Mouse (Mus musculus) MEL (cell line): ENCODE measurements around the gene C1qtnf5. TPM values are rescaled to one million over a fixed set of nuclear protein-coding genes. Genes with fewer than 3 reads are reported as not detected.

Experiments
- DNase-seq: peaks from one replicate; pipeline ENCODE4 v3.0.0; 2011; ENCODE audit warnings: low read depth, low spot score
- H3K27ac ChIP-seq: 2 replicates; pipeline ENCODE4 v1.5.1; 2012; ENCODE audit warnings: low read depth, mild to moderate bottlenecking, control low read depth, low read length, moderate library complexity; ENCODE audit not compliant: control insufficient read depth
- H3K27me3 ChIP-seq, 2 experiments: fragments of 150-350 bp in 1 of 2; sonication (generic) in 1 of 2; 2 replicates each; pipeline ENCODE4 v1.6.1; 2012; ENCODE audit warnings: low read length in 2 of 2, mild to moderate bottlenecking in 2 of 2, improper control_type of control experiment in 1 of 2, moderate library complexity in 1 of 2; ENCODE audit not compliant: insufficient read depth in 2 of 2, control insufficient read depth in 1 of 2
- H3K36me3 ChIP-seq, 2 experiments: 2 replicates each; pipeline ENCODE4 v1.6.1; 2012 to 2014; ENCODE audit warnings: low read length in 2 of 2, improper control_type of control experiment in 1 of 2, inconsistent platforms in 1 of 2, mild to moderate bottlenecking in 1 of 2; ENCODE audit not compliant: insufficient read depth in 2 of 2, control insufficient read depth in 1 of 2
- H3K4me1 ChIP-seq, 2 experiments: fragments of 150-350 bp in 1 of 2; sonication (generic) in 1 of 2; 2 replicates each; pipeline ENCODE4 v1.6.1; 2012; ENCODE audit warnings: low read length in 2 of 2, improper control_type of control experiment in 1 of 2, mild to moderate bottlenecking in 1 of 2; ENCODE audit not compliant: insufficient read depth in 2 of 2, control insufficient read depth in 1 of 2
- H3K4me3 ChIP-seq, 2 experiments: fragments of 150-350 bp in 1 of 2; sonication (generic) in 1 of 2; 2 replicates each; pipeline ENCODE4 v1.5.1; 2012; ENCODE audit warnings: low read depth in 2 of 2, low read length in 2 of 2, mild to moderate bottlenecking in 2 of 2, moderate library complexity in 2 of 2, control low read depth in 1 of 2, improper control_type of control experiment in 1 of 2; ENCODE audit not compliant: control insufficient read depth in 1 of 2, insufficient read depth in 1 of 2
- H3K79me2 ChIP-seq: 2 replicates; pipeline ENCODE4 v1.6.1; 2012; ENCODE audit warnings: mild to moderate bottlenecking, low read length, moderate library complexity; ENCODE audit not compliant: control insufficient read depth, poor library complexity, insufficient read depth
- H3K9ac ChIP-seq: 2 replicates; pipeline ENCODE4 v1.6.1; 2012; ENCODE audit warnings: low read depth, mild to moderate bottlenecking, control low read depth, low read length, moderate library complexity; ENCODE audit not compliant: control insufficient read depth, poor library complexity, severe bottlenecking
- H3K9me3 ChIP-seq: fragments of 150-350 bp; sonication (generic); replicated peaks from 2 replicates; pipeline ENCODE4 v1.6.1; 2012; ENCODE audit warnings: mild to moderate bottlenecking, low read length, improper control_type of control experiment, moderate library complexity; ENCODE audit not compliant: insufficient read depth
- BHLHE40 ChIP-seq: IDR thresholded peaks from 2 replicates; pipeline ENCODE4 v1.6.1; 2012; ENCODE audit warnings: low read depth, mild to moderate bottlenecking, inconsistent platforms, low read length, improper control_type of control experiment, borderline replicate concordance
- CHD1 ChIP-seq: IDR thresholded peaks from 2 replicates; pipeline ENCODE4 v1.6.1; 2012; ENCODE audit warnings: low read depth, mild to moderate bottlenecking, inconsistent platforms, low read length, improper control_type of control experiment
- CTCF ChIP-seq, 3 experiments: IDR thresholded peaks in 2 of 3; conservative IDR thresholded peaks in 1 of 3; 2 replicates each; pipeline ENCODE4 v1.5.1; 2011 to 2012; ENCODE audit warnings: low read length in 3 of 3, low read depth in 2 of 3, mild to moderate bottlenecking in 2 of 3, improper control_type of control experiment in 1 of 3, inconsistent platforms in 1 of 3, mixed read lengths in 1 of 3, moderate library complexity in 1 of 3; ENCODE audit not compliant: control insufficient read depth in 1 of 3, insufficient read depth in 1 of 3, poor library complexity in 1 of 3, severe bottlenecking in 1 of 3
- ELF1 ChIP-seq: IDR thresholded peaks from 2 replicates; pipeline ENCODE4 v1.6.1; 2014; ENCODE audit warnings: low read depth, mild to moderate bottlenecking, inconsistent platforms, low read length, improper control_type of control experiment, moderate library complexity
- EP300 ChIP-seq, 2 experiments: IDR thresholded peaks; 2 replicates each; pipeline ENCODE4 v1.6.1; 2011; ENCODE audit warnings: improper control_type of control experiment in 2 of 2, low read length in 2 of 2, low read depth in 1 of 2, mild to moderate bottlenecking in 1 of 2
- ETS1 ChIP-seq: IDR thresholded peaks from 2 replicates; pipeline ENCODE4 v1.6.1; 2012; ENCODE audit warnings: low read depth, mild to moderate bottlenecking, inconsistent platforms, low read length, improper control_type of control experiment, moderate library complexity
- GATA1 ChIP-seq: IDR thresholded peaks from 2 replicates; pipeline ENCODE4 v1.6.1; 2011; ENCODE audit warnings: low read depth, low read length, improper control_type of control experiment
- HCFC1 ChIP-seq: IDR thresholded peaks from 2 replicates; pipeline ENCODE4 v1.6.1; 2012; ENCODE audit warnings: low read depth, mild to moderate bottlenecking, inconsistent platforms, low read length, improper control_type of control experiment, moderate library complexity
- KAT2A ChIP-seq: conservative IDR thresholded peaks from 2 replicates; pipeline ENCODE4 v1.6.1; 2012; ENCODE audit warnings: low read depth, low read length, improper control_type of control experiment, inconsistent platforms
- MAZ ChIP-seq: IDR thresholded peaks from 2 replicates; pipeline ENCODE4 v1.6.1; 2012; ENCODE audit warnings: low read depth, mild to moderate bottlenecking, inconsistent platforms, low read length, improper control_type of control experiment
- MXI1 ChIP-seq: IDR thresholded peaks from 2 replicates; pipeline ENCODE4 v1.6.1; 2011; ENCODE audit warnings: mild to moderate bottlenecking, low read depth, low read length, improper control_type of control experiment
- MYB ChIP-seq: IDR thresholded peaks from 2 replicates; pipeline ENCODE4 v1.6.1; 2011; ENCODE audit warnings: mild to moderate bottlenecking, low read depth, low read length, improper control_type of control experiment
- NELFE ChIP-seq: IDR thresholded peaks from 2 replicates; pipeline ENCODE4 v1.6.1; 2011; ENCODE audit warnings: low read depth, low read length, improper control_type of control experiment
- NRF1 ChIP-seq: IDR thresholded peaks from 2 replicates; pipeline ENCODE4 v1.6.1; 2014; ENCODE audit warnings: low read depth, mild to moderate bottlenecking, inconsistent platforms, low read length, improper control_type of control experiment, moderate library complexity; ENCODE audit not compliant: poor library complexity, insufficient read depth, severe bottlenecking
- POLR2A ChIP-seq, 2 experiments: IDR thresholded peaks; 2 replicates each; pipeline ENCODE4 v1.6.1; 2011 to 2012; ENCODE audit warnings: low read length in 2 of 2, mild to moderate bottlenecking in 2 of 2, control low read depth in 1 of 2, improper control_type of control experiment in 1 of 2, low read depth in 1 of 2, moderate library complexity in 1 of 2; ENCODE audit not compliant: control insufficient read depth in 1 of 2, insufficient read depth in 1 of 2, poor library complexity in 1 of 2
- POLR2AphosphoS5 ChIP-seq: IDR thresholded peaks from 2 replicates; pipeline ENCODE4 v1.6.1; 2012; ENCODE audit warnings: low read depth, borderline replicate concordance, mild to moderate bottlenecking, inconsistent platforms, low read length, moderate library complexity, mixed read lengths
- RAD21 ChIP-seq: IDR thresholded peaks from 2 replicates; pipeline ENCODE4 v1.6.1; 2011; ENCODE audit warnings: mild to moderate bottlenecking, low read depth, low read length, improper control_type of control experiment
- RCOR1 ChIP-seq: IDR thresholded peaks from 2 replicates; pipeline ENCODE4 v1.6.1; 2012; ENCODE audit warnings: low read depth, mild to moderate bottlenecking, inconsistent platforms, low read length, improper control_type of control experiment
- SMC3 ChIP-seq: IDR thresholded peaks from 2 replicates; pipeline ENCODE4 v1.6.1; 2011; ENCODE audit warnings: low read depth, low read length, improper control_type of control experiment
- TAL1 ChIP-seq: IDR thresholded peaks from 2 replicates; pipeline ENCODE4 v1.6.1; 2012; ENCODE audit warnings: mild to moderate bottlenecking, inconsistent platforms, low read length, moderate library complexity, mixed read lengths
- TBP ChIP-seq: IDR thresholded peaks from 2 replicates; pipeline ENCODE4 v1.8.0; 2011; ENCODE audit warnings: low read depth, low read length, improper control_type of control experiment
- USF2 ChIP-seq, 2 experiments: IDR thresholded peaks; 2 replicates each; pipeline ENCODE4 v1.6.1; 2011 to 2012; ENCODE audit warnings: improper control_type of control experiment in 2 of 2, low read length in 2 of 2, borderline replicate concordance in 1 of 2, inconsistent platforms in 1 of 2, low read depth in 1 of 2, mild to moderate bottlenecking in 1 of 2; ENCODE audit not compliant: insufficient read depth in 1 of 2
- ZC3H11A ChIP-seq: IDR thresholded peaks from 2 replicates; pipeline ENCODE4 v1.6.1; 2012; ENCODE audit warnings: low read depth, mild to moderate bottlenecking, inconsistent platforms, low read length, improper control_type of control experiment
- ZKSCAN1 ChIP-seq: IDR thresholded peaks from 2 replicates; pipeline ENCODE4 v1.6.1; 2012; ENCODE audit warnings: low read depth, mild to moderate bottlenecking, inconsistent platforms, low read length, improper control_type of control experiment, moderate library complexity
- ZMIZ1 ChIP-seq: IDR thresholded peaks from 2 replicates; pipeline ENCODE4 v1.6.1; 2012; ENCODE audit warnings: low read depth, mild to moderate bottlenecking, inconsistent platforms, low read length, improper control_type of control experiment, moderate library complexity
- ZNF384 ChIP-seq: IDR thresholded peaks from 2 replicates; pipeline ENCODE4 v1.6.1; 2012; ENCODE audit warnings: low read depth, mild to moderate bottlenecking, inconsistent platforms, low read length, improper control_type of control experiment
- polyA plus RNA-seq, 2 experiments: library from polyadenylated mRNA; stranded (reverse) in 1 of 2; unstranded in 1 of 2; fragments of >175 nt in 1 of 2; fragments of >200 nt in 1 of 2; gene quantifications; 2 replicates each; pipeline versions ENCODE4 v1.2.1 to v1.2.4; 2012; ENCODE audit warnings: low replicate concordance in 2 of 2, low read depth in 1 of 2; ENCODE audit not compliant: insufficient read length in 2 of 2, insufficient read depth in 1 of 2, missing spikeins in 1 of 2
- total RNA-seq: library from RNA; depleted of rRNA; stranded (reverse); fragments of 300-350 nt; gene quantifications from 2 replicates; pipeline ENCODE4 v1.2.3, GENCODE M21; 2012

C1qtnf5 gene
- total and polyA plus RNA-seq, 3 experiments: 0.13 to 0.19 TPM; not detected in 1

GRCm38 (mm10) chr9:44119011-44119410 lies 12.0 kb downstream of the C1qtnf5 start:
- H3K4me3 ChIP-seq: no peak overlapping the region
- H3K9me3 ChIP-seq: no peaks in the 10 kb centered on the region
- no peaks in the 10 kb centered on the region for H3K79me2 ChIP-seq
- no peak for TF ChIP-seq RCOR1
- no peak for TF ChIP-seq NELFE
- TF ChIP-seq CTCF (IDR thresholded peaks at IDR 0.05 in 2 of 3, conservative IDR thresholded peaks at IDR 0.05 in 1 of 3; ENCODE audit: control insufficient read depth in 1 of 3, insufficient read depth in 1 of 3, low read depth in 2 of 3, low read length in 3 of 3, poor library complexity in 1 of 3, severe bottlenecking in 1 of 3): peak; percentile 92 to 96 (median 94)
- TF ChIP-seq MYB: no peak
- TF ChIP-seq TAL1: no peak
- no peak for TF ChIP-seq POLR2A (IDR thresholded peaks at IDR 0.05; ENCODE audit: control insufficient read depth in 1 of 2, insufficient read depth in 1 of 2, low read depth in 1 of 2, low read length in 2 of 2, poor library complexity in 1 of 2)
- no peak for TF ChIP-seq TBP
- TF ChIP-seq ZC3H11A: peak; percentile 65
- TF ChIP-seq MXI1: no peak
- peak; percentile 52; the same call in 1 of the 2 replicates for TF ChIP-seq ZNF384
- TF ChIP-seq SMC3: peak; percentile 71
- TF ChIP-seq CHD1: no peak
- no peak for TF ChIP-seq BHLHE40
- TF ChIP-seq MAZ: no peak
- TF ChIP-seq ETS1: no peak
- no peak for TF ChIP-seq EP300 (IDR thresholded peaks at IDR 0.05; ENCODE audit: low read depth in 1 of 2, low read length in 2 of 2)
- no peak for TF ChIP-seq ZKSCAN1
- no peak for TF ChIP-seq KAT2A
- TF ChIP-seq NRF1: no peak
- TF ChIP-seq HCFC1: no peak
- TF ChIP-seq RAD21: peak; percentile 79
- TF ChIP-seq ZMIZ1: no peak
- TF ChIP-seq GATA1: no peak
- no peak for TF ChIP-seq POLR2AphosphoS5
- TF ChIP-seq USF2 (IDR thresholded peaks at IDR 0.05; ENCODE audit: borderline replicate concordance in 1 of 2, insufficient read depth in 1 of 2, low read depth in 1 of 2, low read length in 2 of 2): no peak
- no peak for TF ChIP-seq ELF1
- H3K36me3 ChIP-seq: peaks cover 0 to 3% of the 10 kb centered on the region in 2 experiments; a peak in 2 of 4 replicates
- no peak overlapping the region for H3K27ac ChIP-seq
- H3K9ac ChIP-seq: no peak overlapping the region
- H3K27me3 ChIP-seq: no peaks in the 10 kb centered on the region
- H3K4me1 ChIP-seq: peaks cover 0 to 4% of the 10 kb centered on the region in 2 experiments; a peak in 2 of 4 replicates
- peak; percentile 82 for DNase-seq
